Mouse (Mus musculus): ENCODE results near the gene Chrm2. TPM values are rescaled to one million over a fixed set of nuclear protein-coding genes. Genes with fewer than 3 reads are reported as not detected.

The Chrm2 gene
- polyA plus RNA-seq (2012; rRNA removed; ENCODE audit: low replicate concordance), result 0.10 TPM in 1 of 2 replicates, not detected in the other

GRCm38 (mm10) chr6:36387612-36388400, at the start of gene Chrm2:
Gene Chrm2 (plus strand): TSS chr6:36388084.

All from subcutaneous adipose tissue, adult 2 months (tissue).